Mouse (Mus musculus) megakaryocyte, embryonic 14.5 days (primary cell): ENCODE measurements around the gene Cdk5.

Experiments
- FLI1 ChIP-seq: IDR thresholded peaks from 2 replicates; pipeline ENCODE4 v1.6.1; 2012; ENCODE audit warnings: low read length, inconsistent platforms, mixed read lengths
- GATA1 ChIP-seq: IDR thresholded peaks from 3 replicates; pipeline ENCODE4 v1.6.1; 2012; ENCODE audit warnings: mixed read lengths, low read length, inconsistent platforms, borderline replicate concordance

DNA sequence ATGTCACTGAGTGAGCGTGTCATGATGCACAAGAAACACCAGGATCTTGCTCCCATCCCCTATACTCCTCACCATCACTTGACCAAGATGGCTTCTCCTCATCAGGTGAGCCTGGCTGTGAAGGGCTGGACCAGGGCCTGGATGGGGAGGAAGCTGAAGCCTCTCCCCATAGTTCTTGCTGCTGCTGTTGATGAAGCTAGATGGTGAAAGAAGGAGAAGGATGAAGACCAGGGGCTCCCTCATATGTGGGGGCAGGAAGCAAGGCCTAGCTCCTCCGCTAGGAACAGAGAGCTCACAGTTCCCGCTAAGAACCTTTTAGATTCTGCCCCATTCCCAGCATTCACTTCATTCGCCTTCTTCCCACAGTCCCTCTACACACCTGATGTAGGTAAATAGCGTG, 38.0 kb downstream of the Cdk5 start:
- TF ChIP-seq GATA1 (no peak), FLI1 (no peak)
